Mouse (Mus musculus): ENCODE data around the gene Fos. TPM values are rescaled to one million over a fixed set of nuclear protein-coding genes. Genes with fewer than 3 reads are reported as not detected.

Gene Fos
- polyA plus RNA-seq, 1 experiment from 2014 or later = 38.8 TPM

GRCm38 (mm10) chr12:85478696-85479095, 5.0 kb downstream of the Fos start:
- Histone ChIP-seq H3K36me3 (peaks cover 5% of the 10 kb centered on the region; the same call in 1 of the 2 replicates), H3K4me1 (peaks cover 34% of the 10 kb centered on the region), H3K27ac (no peak overlapping the region), H3K4me3 (no peak overlapping the region), H3K9me3 (no peaks in the 10 kb centered on the region), H3K9ac (no peak overlapping the region), H3K4me2 (no peak overlapping the region), H3K27me3 (peaks cover 23% of the 10 kb centered on the region)
- WGBS = 45% methylated on average over 7 of the region's 7 CpGs
- no peak for ATAC-seq (ENCODE audit: insufficient number of reproducible peaks, low FRiP score, low TSS enrichment, low read depth)

- 19% methylated on average over 3 of the region's 3 CpGs for WGBS
These were observed 5.5 kb downstream of the Fos start for GRCm38 (mm10) chr12:85479190-85479589.

GRCm38 (mm10) chr12:85483155-85483554, 9.5 kb downstream of the Fos start:
- H3K9me3 ChIP-seq = no peaks in the 10 kb centered on the region
- 35% methylated on average over 4 of the region's 4 CpGs for WGBS
- H3K27ac ChIP-seq = no peak overlapping the region
- H3K4me1 ChIP-seq = peaks cover 36% of the 10 kb centered on the region
- ATAC-seq (ENCODE audit: insufficient number of reproducible peaks, low FRiP score, low TSS enrichment, low read depth) = no peak
- H3K36me3 ChIP-seq = no peaks in the 10 kb centered on the region
- H3K27me3 ChIP-seq = no peaks in the 10 kb centered on the region
- H3K4me3 ChIP-seq = no peak overlapping the region
- no peak overlapping the region for H3K4me2 ChIP-seq
- H3K9ac ChIP-seq = no peak overlapping the region

More at GRCm38 (mm10) chr12:85479190-85479589, 5.5 kb downstream of the Fos start:
- H3K9ac ChIP-seq = no peak overlapping the region
- ATAC-seq (ENCODE audit: insufficient number of reproducible peaks, low FRiP score, low TSS enrichment, low read depth) = no peak
- no peaks in the 10 kb centered on the region for H3K9me3 ChIP-seq
- peaks cover 33% of the 10 kb centered on the region for H3K4me1 ChIP-seq
- no peak overlapping the region for H3K27ac ChIP-seq
- H3K36me3 ChIP-seq = peaks cover 5% of the 10 kb centered on the region; the same call in 1 of the 2 replicates
- H3K4me3 ChIP-seq = no peak overlapping the region
- peaks cover 23% of the 10 kb centered on the region for H3K27me3 ChIP-seq
- no peak overlapping the region for H3K4me2 ChIP-seq

GRCm38 (mm10) chr12:85484655-85485054, 11.0 kb downstream of the Fos start:
- ATAC-seq (ENCODE audit: insufficient number of reproducible peaks, low FRiP score, low TSS enrichment, low read depth) = no peak
- Histone ChIP-seq H3K9me3 (no peaks in the 10 kb centered on the region), H3K4me3 (no peak overlapping the region), H3K27ac (no peak overlapping the region), H3K4me1 (peaks cover 29% of the 10 kb centered on the region), H3K4me2 (no peak overlapping the region), H3K27me3 (no peaks in the 10 kb centered on the region), H3K36me3 (no peaks in the 10 kb centered on the region), H3K9ac (no peak overlapping the region)
- WGBS = 66% methylated on average over 2 of the region's 2 CpGs

- no peaks in the 10 kb centered on the region for H3K27me3 ChIP-seq
- peak; percentile 91 for ATAC-seq (ENCODE audit: insufficient number of reproducible peaks, low FRiP score, low TSS enrichment, low read depth)
- H3K36me3 ChIP-seq = no peaks in the 10 kb centered on the region
- peaks cover 32% of the 10 kb centered on the region for H3K4me1 ChIP-seq
- peak overlapping the region; percentile 63 for H3K4me3 ChIP-seq
- H3K9me3 ChIP-seq = no peaks in the 10 kb centered on the region
- peak overlapping the region; percentile 72 for H3K4me2 ChIP-seq
- H3K27ac ChIP-seq = peak overlapping the region; percentile 85
- under 1% methylated on average over 51 of the region's 52 CpGs for WGBS
- H3K9ac ChIP-seq = peak overlapping the region; percentile 51
These were observed 12.4 kb downstream of the Fos start for GRCm38 (mm10) chr12:85485890-85486765.

- WGBS = under 1% methylated on average over 20 of the region's 20 CpGs
- no peak overlapping the region for H3K9ac ChIP-seq
- peak overlapping the region; percentile 63 for H3K4me3 ChIP-seq
- peak overlapping the region; percentile 72 for H3K4me2 ChIP-seq
- peaks cover 32% of the 10 kb centered on the region for H3K4me1 ChIP-seq
- no peaks in the 10 kb centered on the region for H3K9me3 ChIP-seq
- H3K27ac ChIP-seq = peak overlapping the region; percentile 68
- H3K27me3 ChIP-seq = no peaks in the 10 kb centered on the region
- no peaks in the 10 kb centered on the region for H3K36me3 ChIP-seq
- ATAC-seq (ENCODE audit: insufficient number of reproducible peaks, low FRiP score, low TSS enrichment, low read depth) = no peak
These were observed 13.0 kb downstream of the Fos start for GRCm38 (mm10) chr12:85486766-85487069.

GRCm38 (mm10) chr12:85487545-85488141, 14.0 kb downstream of the Fos start:
- H3K4me2 ChIP-seq = peak overlapping the region; percentile 72
- no peaks in the 10 kb centered on the region for H3K9me3 ChIP-seq
- no peak overlapping the region for H3K9ac ChIP-seq
- no peaks in the 10 kb centered on the region for H3K36me3 ChIP-seq
- no peak for ATAC-seq (ENCODE audit: insufficient number of reproducible peaks, low FRiP score, low TSS enrichment, low read depth)
- WGBS = under 1% methylated on average over 12 of the region's 12 CpGs
- H3K4me1 ChIP-seq = peaks cover 38% of the 10 kb centered on the region
- no peaks in the 10 kb centered on the region for H3K27me3 ChIP-seq
- H3K4me3 ChIP-seq = peak overlapping the region; percentile 63
- peak overlapping the region; percentile 76 for H3K27ac ChIP-seq

GRCm38 (mm10) chr12:85489232-85489886, 15.7 kb downstream of the Fos start:
- Histone ChIP-seq H3K4me2 (no peak overlapping the region), H3K27me3 (no peaks in the 10 kb centered on the region), H3K9me3 (no peaks in the 10 kb centered on the region), H3K36me3 (no peaks in the 10 kb centered on the region), H3K27ac (peak overlapping the region; percentile 71), H3K9ac (no peak overlapping the region), H3K4me3 (no peak overlapping the region), H3K4me1 (peaks cover 38% of the 10 kb centered on the region)
- WGBS = 69% methylated on average over 7 of the region's 7 CpGs
- no peak for ATAC-seq (ENCODE audit: insufficient number of reproducible peaks, low FRiP score, low TSS enrichment, low read depth)

- no peak; the same call in 1 of the 2 replicates for ATAC-seq (ENCODE audit: insufficient number of reproducible peaks, low FRiP score, low TSS enrichment, low read depth)
- Histone ChIP-seq H3K27me3 (no peaks in the 10 kb centered on the region), H3K27ac (peak overlapping the region; percentile 71; the same call in 1 of the 2 replicates), H3K9ac (no peak overlapping the region), H3K36me3 (no peaks in the 10 kb centered on the region), H3K4me2 (no peak overlapping the region), H3K4me1 (peaks cover 35% of the 10 kb centered on the region), H3K9me3 (no peaks in the 10 kb centered on the region), H3K4me3 (no peak overlapping the region)
- 49% methylated on average over 10 of the region's 10 CpGs for WGBS
These were observed 16.6 kb downstream of the Fos start for GRCm38 (mm10) chr12:85490096-85490820.

GRCm38 (mm10) chr12:85490991-85491390, 17.3 kb downstream of the Fos start:
- Histone ChIP-seq H3K27me3 (no peaks in the 10 kb centered on the region), H3K9ac (no peak overlapping the region), H3K27ac (peak overlapping the region; percentile 57; the same call in 1 of the 2 replicates), H3K36me3 (no peaks in the 10 kb centered on the region), H3K4me1 (peaks cover 29% of the 10 kb centered on the region), H3K4me2 (no peak overlapping the region), H3K4me3 (no peak overlapping the region), H3K9me3 (no peaks in the 10 kb centered on the region)
- WGBS = 75% methylated on average over 1 of the region's 1 CpGs
- no peak for ATAC-seq (ENCODE audit: insufficient number of reproducible peaks, low FRiP score, low TSS enrichment, low read depth)

- H3K4me3 ChIP-seq = peak overlapping the region; percentile 20; the same call in 1 of the 2 replicates
These were observed 18.5 kb downstream of the Fos start for GRCm38 (mm10) chr12:85492084-85492645.

More at GRCm38 (mm10) chr12:85492084-85492645, 18.5 kb downstream of the Fos start:
- H3K4me1 ChIP-seq = peaks cover 21% of the 10 kb centered on the region
- H3K4me2 ChIP-seq = peak overlapping the region; percentile 38
- H3K9ac ChIP-seq = no peak overlapping the region
- H3K27ac ChIP-seq = no peak overlapping the region
- peak; percentile 71; the same call in 1 of the 2 replicates for ATAC-seq (ENCODE audit: insufficient number of reproducible peaks, low FRiP score, low TSS enrichment, low read depth)
- no peaks in the 10 kb centered on the region for H3K36me3 ChIP-seq
- no peaks in the 10 kb centered on the region for H3K27me3 ChIP-seq
- no peaks in the 10 kb centered on the region for H3K9me3 ChIP-seq
- WGBS = 17% methylated on average over 16 of the region's 16 CpGs
